Mouse (Mus musculus) urinary bladder, postnatal 25 days (tissue): Measurements from ENCODE around the gene Slc27a4.

Experiments
- DNase-seq: peaks from one replicate; pipeline ENCODE4 v3.0.0; 2022; ENCODE audit warnings: low spot score

Slc27a4 gene

GRCm38 (mm10) chr2:29856451-29857260 is 54.2 kb downstream of the Slc27a4 start:
- DNase-seq: no peak

- no peak for DNase-seq
These were observed 54.9 kb downstream of the Slc27a4 start for GRCm38 (mm10) chr2:29857341-29857740.

- DNase-seq: no peak
These were observed 55.5 kb downstream of the Slc27a4 start for GRCm38 (mm10) chr2:29857967-29858366.

- no peak for DNase-seq
These were observed 56.5 kb downstream of the Slc27a4 start for GRCm38 (mm10) chr2:29858748-29859473.

- DNase-seq: no peak
These were observed 62.7 kb downstream of the Slc27a4 start for GRCm38 (mm10) chr2:29865125-29865524.
